Mouse (Mus musculus): ENCODE data around the gene Crx. TPM values are rescaled to one million over a fixed set of nuclear protein-coding genes. Genes with fewer than 3 reads are reported as not detected.
A peak's percentile ranks its signal among the peaks of the same experiment; 100 is the strongest.
"Not testable (repeated sequence)": the region's sequence is repeated elsewhere in the genome, so short reads cannot be mapped to it uniquely, and the experiment has no call there.

Crx gene
- total and polyA plus RNA-seq, 2 experiments from 2014 or later = not detected

DNA sequence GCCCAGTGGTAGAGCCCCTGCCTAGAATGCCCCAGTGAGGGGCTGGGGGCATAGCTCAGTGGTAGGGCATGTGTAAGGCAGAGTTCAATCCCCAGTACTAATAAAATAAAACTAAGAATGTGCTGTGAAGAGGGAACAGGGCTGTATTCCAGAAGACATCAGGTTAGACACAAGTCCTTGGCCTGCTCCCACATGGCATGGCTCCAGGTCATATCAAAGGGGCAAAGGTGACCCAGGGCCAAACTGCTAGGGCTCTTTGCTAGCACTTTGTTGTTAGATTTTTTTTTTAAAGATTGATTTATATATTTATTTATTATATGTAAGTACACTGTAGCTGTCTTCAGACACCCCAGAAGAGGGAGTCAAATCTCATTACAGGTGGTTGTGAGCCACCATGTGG, 38.6 kb upstream of the Crx start:
- H3K4me3 ChIP-seq (ENCODE audit: low read depth, low read length) = no peak overlapping the region
- DNase-seq (ENCODE audit: low spot score) = no peak
- peaks cover 35% of the 10 kb centered on the region for H3K36me3 ChIP-seq (replicated peaks; ENCODE audit: control insufficient read depth, insufficient read depth, low read length)
- TF ChIP-seq CTCF (IDR thresholded peaks at IDR 0.05; ENCODE audit: low read depth) = no peak
- no peak for TF ChIP-seq EP300 (IDR thresholded peaks at IDR 0.05; ENCODE audit: low read depth)
- no peak for ATAC-seq (ENCODE audit: insufficient read depth, low read depth)
- peaks cover 21% of the 10 kb centered on the region for H3K4me1 ChIP-seq (ENCODE audit: control insufficient read depth, insufficient read depth)
- no peaks in the 10 kb centered on the region for H3K27me3 ChIP-seq (ENCODE audit: control insufficient read depth, insufficient read depth, low read length)
- no peak overlapping the region for H3K9ac ChIP-seq (replicated peaks; ENCODE audit: low read depth, low read length)
- no peaks in the 10 kb centered on the region for H3K9me3 ChIP-seq (replicated peaks; ENCODE audit: control insufficient read depth, low read length)
- no peak overlapping the region for H3K4me2 ChIP-seq (ENCODE audit: low read depth, low read length)
- no peak overlapping the region for H3K27ac ChIP-seq (ENCODE audit: low read depth)

DNA sequence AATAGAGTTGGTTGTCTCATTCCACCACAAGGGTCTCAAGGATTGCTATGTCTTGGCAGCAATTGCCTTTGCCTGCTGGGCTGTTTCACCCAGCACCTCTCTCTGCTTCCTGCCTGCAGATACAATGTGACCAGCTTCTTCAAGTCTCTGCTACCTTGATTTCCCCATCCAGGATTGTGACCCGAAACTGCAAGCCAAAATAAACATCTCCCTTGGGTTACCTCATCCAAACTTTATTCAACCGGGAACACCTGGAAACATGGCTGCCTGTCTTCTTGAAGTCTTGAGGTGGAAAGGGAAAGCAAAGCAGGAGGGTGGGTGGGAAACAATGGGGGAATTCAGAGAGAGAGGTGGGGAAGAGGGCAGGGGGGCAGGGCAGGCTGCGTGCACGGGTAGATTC, 37.2 kb upstream of the Crx start:
- DNase-seq (ENCODE audit: low spot score) = no peak
- Histone ChIP-seq H3K27me3 (ENCODE audit: control insufficient read depth, insufficient read depth, low read length) (no peaks in the 10 kb centered on the region), H3K9me3 (replicated peaks; ENCODE audit: control insufficient read depth, low read length) (no peaks in the 10 kb centered on the region), H3K4me2 (ENCODE audit: low read depth, low read length) (no peak overlapping the region), H3K4me1 (ENCODE audit: control insufficient read depth, insufficient read depth) (peaks cover 15% of the 10 kb centered on the region), H3K27ac (ENCODE audit: low read depth) (no peak overlapping the region), H3K36me3 (replicated peaks; ENCODE audit: control insufficient read depth, insufficient read depth, low read length) (peaks cover 35% of the 10 kb centered on the region), H3K9ac (replicated peaks; ENCODE audit: low read depth, low read length) (no peak overlapping the region), H3K4me3 (ENCODE audit: low read depth, low read length) (no peak overlapping the region)
- 73% methylated on average over 4 of the region's 4 CpGs for WGBS
- no peak for ATAC-seq (ENCODE audit: insufficient read depth, low read depth)
- TF ChIP-seq CTCF (IDR thresholded peaks at IDR 0.05; ENCODE audit: low read depth) (no peak), EP300 (IDR thresholded peaks at IDR 0.05; ENCODE audit: low read depth) (no peak)

DNA sequence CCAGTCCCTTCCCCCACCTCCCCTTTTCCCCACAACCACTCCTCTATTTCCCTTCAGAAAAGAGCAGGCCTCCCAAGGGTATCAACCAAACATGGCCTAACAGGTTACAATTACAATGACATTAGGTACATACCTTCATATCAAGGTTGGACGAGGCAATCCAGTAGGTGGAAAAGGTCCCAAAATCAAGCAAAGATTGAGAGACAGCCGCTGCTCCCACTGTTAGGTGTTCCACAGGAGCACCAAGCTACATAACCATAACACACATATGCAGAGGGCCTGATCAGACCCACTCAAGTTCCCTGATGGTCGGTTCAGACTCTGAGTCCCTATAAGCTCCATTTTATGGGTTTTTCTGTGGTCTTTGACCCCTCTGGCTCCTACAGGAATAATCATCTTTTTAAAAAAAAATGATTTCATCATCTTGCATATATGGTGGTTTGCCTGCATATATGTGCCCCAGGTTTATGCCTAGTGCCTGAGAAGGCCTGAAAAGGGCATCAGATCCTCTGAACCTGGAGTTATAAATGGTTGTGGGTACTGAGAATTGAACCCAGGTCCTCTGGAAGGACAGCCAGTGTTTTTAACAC, 36.5 kb upstream of the Crx start:
- H3K36me3 ChIP-seq (replicated peaks; ENCODE audit: control insufficient read depth, insufficient read depth, low read length) = peaks cover 35% of the 10 kb centered on the region
- no peaks in the 10 kb centered on the region for H3K27me3 ChIP-seq (ENCODE audit: control insufficient read depth, insufficient read depth, low read length)
- no peak overlapping the region for H3K4me2 ChIP-seq (ENCODE audit: low read depth, low read length)
- H3K9me3 ChIP-seq (replicated peaks; ENCODE audit: control insufficient read depth, low read length) = no peaks in the 10 kb centered on the region
- no peak overlapping the region for H3K27ac ChIP-seq (ENCODE audit: low read depth)
- no peak for TF ChIP-seq EP300 (IDR thresholded peaks at IDR 0.05; ENCODE audit: low read depth)
- TF ChIP-seq CTCF (IDR thresholded peaks at IDR 0.05; ENCODE audit: low read depth) = no peak
- 78% methylated on average over 3 of the region's 3 CpGs for WGBS
- H3K9ac ChIP-seq (replicated peaks; ENCODE audit: low read depth, low read length) = no peak overlapping the region
- H3K4me1 ChIP-seq (ENCODE audit: control insufficient read depth, insufficient read depth) = peaks cover 11% of the 10 kb centered on the region
- DNase-seq (ENCODE audit: low spot score) (no peak), ATAC-seq (ENCODE audit: insufficient read depth, low read depth) (no peak)
- no peak overlapping the region for H3K4me3 ChIP-seq (ENCODE audit: low read depth, low read length)

DNA sequence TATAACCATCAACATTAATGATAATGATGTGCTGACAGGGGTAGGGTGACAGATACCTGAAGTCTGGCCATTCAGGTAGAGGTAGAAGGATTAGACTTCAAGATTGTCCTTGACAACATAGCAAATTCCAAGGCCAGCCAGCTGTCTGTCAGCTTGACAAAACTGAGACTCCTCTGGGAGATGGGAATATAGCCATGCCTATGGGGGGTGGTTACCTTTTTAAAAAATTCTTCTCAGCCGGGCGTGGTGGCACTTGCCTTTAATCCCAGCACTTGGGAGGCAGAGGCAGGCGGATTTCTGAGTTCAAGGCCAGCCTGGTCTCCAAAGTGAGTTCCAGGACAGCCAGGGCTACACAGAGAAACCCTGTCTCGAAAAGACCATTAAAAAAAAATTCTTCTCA, 35.9 kb upstream of the Crx start:
- not testable (repeated sequence) for H3K4me1 ChIP-seq (ENCODE audit: control insufficient read depth, insufficient read depth); H3K27ac ChIP-seq (ENCODE audit: low read depth); H3K4me3 ChIP-seq (ENCODE audit: low read depth, low read length); H3K27me3 ChIP-seq (ENCODE audit: control insufficient read depth, insufficient read depth, low read length); H3K4me2 ChIP-seq (ENCODE audit: low read depth, low read length); ATAC-seq (ENCODE audit: insufficient read depth, low read depth); DNase-seq (ENCODE audit: low spot score); H3K9ac ChIP-seq (replicated peaks; ENCODE audit: low read depth, low read length); H3K9me3 ChIP-seq (replicated peaks; ENCODE audit: control insufficient read depth, low read length)
- H3K36me3 ChIP-seq (replicated peaks; ENCODE audit: control insufficient read depth, insufficient read depth, low read length) = peaks cover 35% of the 10 kb centered on the region
- WGBS = 85% methylated on average over 4 of the region's 4 CpGs

DNA sequence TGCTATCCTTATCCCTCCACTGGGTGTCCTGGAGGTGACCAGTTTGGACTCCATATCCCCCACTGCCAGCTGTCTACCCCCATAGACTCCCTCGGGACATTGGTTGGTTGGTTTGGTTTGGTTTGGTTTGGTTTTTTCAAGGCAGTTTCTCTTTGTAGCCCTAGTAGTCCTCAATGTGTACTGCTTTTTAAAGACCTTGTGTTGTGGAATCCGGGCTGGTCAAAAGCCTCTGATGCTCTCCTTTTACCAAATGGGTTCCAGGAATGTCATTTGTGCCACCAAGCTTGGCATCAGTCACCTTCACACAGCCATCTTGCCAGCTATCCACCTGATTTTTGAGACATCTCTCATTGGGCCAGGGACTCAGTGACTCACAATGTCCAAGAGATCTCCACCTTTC, 35.0 kb upstream of the Crx start:
- DNase-seq (ENCODE audit: low spot score) (no peak), ATAC-seq (ENCODE audit: insufficient read depth, low read depth) (no peak)
- Histone ChIP-seq H3K9ac (replicated peaks; ENCODE audit: low read depth, low read length) (no peak overlapping the region), H3K36me3 (replicated peaks; ENCODE audit: control insufficient read depth, insufficient read depth, low read length) (peaks cover 31% of the 10 kb centered on the region), H3K4me3 (ENCODE audit: low read depth, low read length) (no peak overlapping the region), H3K27me3 (ENCODE audit: control insufficient read depth, insufficient read depth, low read length) (no peaks in the 10 kb centered on the region), H3K9me3 (replicated peaks; ENCODE audit: control insufficient read depth, low read length) (no peaks in the 10 kb centered on the region), H3K4me2 (ENCODE audit: low read depth, low read length) (no peak overlapping the region), H3K4me1 (ENCODE audit: control insufficient read depth, insufficient read depth) (no peaks in the 10 kb centered on the region), H3K27ac (ENCODE audit: low read depth) (no peak overlapping the region)
- 88% methylated on average over 2 of the region's 2 CpGs for WGBS
- no peak for TF ChIP-seq CTCF (IDR thresholded peaks at IDR 0.05; ENCODE audit: low read depth)
- TF ChIP-seq EP300 (IDR thresholded peaks at IDR 0.05; ENCODE audit: low read depth) = no peak

DNA sequence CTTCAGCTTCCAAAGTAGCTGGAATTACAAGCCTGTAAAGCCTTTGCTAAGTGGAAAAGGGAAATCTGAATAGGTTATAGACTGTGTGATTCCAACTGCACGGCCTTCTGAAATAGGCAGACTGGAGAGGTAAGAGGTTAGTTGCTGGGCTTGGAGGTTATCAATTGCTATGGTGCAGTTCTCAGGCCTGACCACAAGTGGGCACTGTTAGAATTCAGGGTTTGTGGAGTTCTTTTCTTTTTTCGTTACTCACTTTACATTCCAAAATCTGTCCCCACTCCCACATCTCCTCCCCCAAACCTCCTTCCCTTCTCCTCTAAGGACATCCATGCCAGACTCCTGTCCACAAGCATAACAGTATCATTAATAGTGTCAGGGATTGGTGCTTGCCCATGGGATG, 34.5 kb upstream of the Crx start:
- Histone ChIP-seq H3K36me3 (replicated peaks; ENCODE audit: control insufficient read depth, insufficient read depth, low read length) (peaks cover 26% of the 10 kb centered on the region), H3K4me2 (ENCODE audit: low read depth, low read length) (no peak overlapping the region), H3K4me3 (ENCODE audit: low read depth, low read length) (no peak overlapping the region), H3K9me3 (replicated peaks; ENCODE audit: control insufficient read depth, low read length) (no peaks in the 10 kb centered on the region), H3K9ac (replicated peaks; ENCODE audit: low read depth, low read length) (no peak overlapping the region), H3K27me3 (ENCODE audit: control insufficient read depth, insufficient read depth, low read length) (no peaks in the 10 kb centered on the region), H3K4me1 (ENCODE audit: control insufficient read depth, insufficient read depth) (no peaks in the 10 kb centered on the region), H3K27ac (ENCODE audit: low read depth) (no peak overlapping the region)
- ATAC-seq (ENCODE audit: insufficient read depth, low read depth) = no peak
- peak; percentile 43 for DNase-seq (ENCODE audit: low spot score)
- TF ChIP-seq CTCF (IDR thresholded peaks at IDR 0.05; ENCODE audit: low read depth) = peak; percentile 64
- TF ChIP-seq EP300 (IDR thresholded peaks at IDR 0.05; ENCODE audit: low read depth) = no peak
- WGBS = 26% methylated on average over 2 of the region's 2 CpGs
